Mouse (Mus musculus) WW6 (cell line): Measurements from ENCODE around the gene Pla2g2f.

Experiments
- DNase-seq: peaks from one replicate; pipeline ENCODE4 v3.0.0-alpha.2; 2013; ENCODE audit warnings: low read depth, low spot score

Gene Pla2g2f

GRCm38 (mm10) chr4:138718586-138719263, 38.7 kb downstream of the Pla2g2f start:
- DNase-seq, result no peak

GRCm38 (mm10) chr4:138716697-138717096, 40.7 kb downstream of the Pla2g2f start:
- DNase-seq, result no peak

DNA sequence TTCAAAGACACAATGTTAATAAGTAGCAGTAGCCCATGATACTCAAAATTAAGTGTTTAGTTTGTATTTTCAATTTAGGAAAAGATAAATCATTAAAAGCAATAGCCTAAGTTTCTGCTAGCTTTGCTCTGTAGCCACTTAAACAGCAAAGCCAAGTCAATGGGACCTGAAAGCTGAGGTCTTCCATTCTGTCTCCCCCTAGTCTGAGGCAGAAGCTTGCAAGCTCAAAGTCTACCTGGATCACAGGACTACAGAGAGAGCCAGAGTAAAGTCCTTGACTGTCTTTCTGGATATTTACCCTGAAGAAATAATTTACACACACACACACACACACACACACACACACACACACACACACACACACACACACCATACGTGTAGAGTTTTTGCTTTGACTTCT, 43.2 kb downstream of the Pla2g2f start:
- no peak for DNase-seq

GRCm38 (mm10) chr4:138712621-138713020, 44.8 kb downstream of the Pla2g2f start:
- no peak for DNase-seq

- no peak for DNase-seq
These were observed 45.3 kb downstream of the Pla2g2f start for GRCm38 (mm10) chr4:138712096-138712495.

DNA sequence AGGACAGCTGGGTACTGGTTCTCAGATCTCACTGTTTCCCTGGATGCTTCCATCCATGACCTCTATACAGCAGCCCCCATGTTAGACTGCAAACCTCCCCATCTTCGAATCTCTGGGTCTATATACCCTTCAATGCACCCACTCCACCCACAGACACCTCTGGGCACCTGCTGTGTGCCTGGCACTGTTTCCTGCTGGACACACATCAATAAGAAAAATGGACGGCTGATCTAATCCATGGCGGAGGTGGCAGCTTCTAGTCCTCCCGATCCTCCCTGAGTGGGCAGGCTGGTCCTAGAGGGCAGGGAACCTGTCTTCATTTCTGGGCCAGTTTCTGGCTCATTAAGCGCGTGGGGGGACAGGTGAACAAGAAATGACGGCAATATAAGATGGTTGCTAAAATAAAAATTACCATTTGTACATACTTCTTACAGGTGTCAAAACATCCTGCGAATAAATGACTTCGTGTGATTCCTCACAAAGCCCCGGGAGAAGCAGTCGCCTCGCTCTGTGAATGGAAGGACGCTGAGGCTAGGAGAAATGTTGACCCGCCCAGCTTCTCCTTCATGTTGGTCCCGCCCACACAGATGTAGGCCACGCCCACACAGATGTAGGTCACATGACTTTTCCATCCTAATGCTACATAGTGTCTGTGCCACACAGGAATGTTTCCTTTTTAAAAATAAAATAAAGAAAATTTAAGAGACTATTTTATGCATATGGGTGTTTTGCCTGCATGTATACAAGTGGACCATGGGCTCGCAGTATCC, 46.2 kb downstream of the Pla2g2f start:
- no peak for DNase-seq

- no peak for DNase-seq
These were observed 46.8 kb downstream of the Pla2g2f start for GRCm38 (mm10) chr4:138710633-138711032.

DNA sequence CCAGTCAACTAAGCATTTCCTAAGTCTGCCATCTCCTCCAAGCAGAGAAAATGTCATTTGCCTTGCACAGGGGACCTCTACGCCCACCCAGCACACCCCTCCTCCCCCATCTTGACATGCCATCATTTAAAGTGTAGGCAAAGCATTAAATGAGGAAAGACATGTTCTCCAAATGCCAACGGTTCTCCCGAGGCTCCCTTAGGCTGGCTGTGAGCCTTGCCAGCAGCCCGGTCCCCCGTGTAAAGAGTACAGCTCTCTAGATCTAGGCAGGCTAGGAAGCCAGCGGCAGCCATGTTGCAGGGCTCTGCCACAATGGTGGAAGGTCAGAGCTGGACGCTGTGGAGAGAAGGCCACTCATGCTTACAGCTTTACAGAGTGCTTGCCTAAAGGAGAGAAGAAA, 47.5 kb downstream of the Pla2g2f start:
- DNase-seq, result no peak

GRCm38 (mm10) chr4:138709246-138709645, 48.2 kb downstream of the Pla2g2f start:
- no peak for DNase-seq

DNA sequence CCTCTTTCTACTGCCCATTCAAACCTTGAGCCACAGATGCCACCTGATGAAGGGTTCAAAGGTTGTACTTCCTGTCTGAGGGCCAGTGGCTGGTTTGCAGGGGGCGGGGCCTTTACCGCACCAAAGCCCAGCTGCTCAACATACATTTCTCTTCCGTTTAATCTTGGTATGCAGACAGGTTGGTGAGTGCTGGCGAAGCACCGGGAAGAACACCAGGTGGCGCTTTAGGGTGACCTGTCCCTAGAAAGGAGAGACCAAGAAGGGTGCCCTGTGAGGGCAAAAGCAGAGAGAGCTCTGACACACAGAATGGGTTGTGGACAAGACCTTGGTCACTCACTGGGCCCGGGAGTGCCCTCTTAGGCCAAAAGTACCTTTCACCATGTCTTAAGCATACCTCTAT, 48.8 kb downstream of the Pla2g2f start:
- DNase-seq, result peak; percentile 48

GRCm38 (mm10) chr4:138706620-138707019, 50.8 kb downstream of the Pla2g2f start:
- DNase-seq, result peak; percentile 62

- no peak for DNase-seq
These were observed 53.3 kb downstream of the Pla2g2f start for GRCm38 (mm10) chr4:138704169-138704568.

DNA sequence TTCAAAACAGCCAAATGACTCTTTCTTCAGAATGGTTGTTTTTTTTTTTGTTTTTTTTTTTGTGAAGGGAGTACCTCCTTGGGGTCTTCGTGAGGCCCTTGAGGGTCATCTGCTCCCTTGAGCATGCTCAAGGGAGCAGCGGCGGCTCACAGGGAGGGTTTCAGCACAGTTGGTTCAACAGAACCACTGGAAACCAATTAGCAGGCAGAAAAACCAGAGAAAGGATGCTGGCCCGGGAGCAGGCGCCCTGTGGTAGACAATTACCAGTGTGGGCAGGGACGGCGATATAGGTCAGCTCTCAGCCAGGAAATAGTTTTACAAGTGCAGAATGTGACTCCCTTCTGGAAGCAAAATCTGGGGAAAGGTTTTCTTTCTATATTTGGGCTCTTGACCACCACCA, 53.8 kb downstream of the Pla2g2f start:
- DNase-seq, result no peak

GRCm38 (mm10) chr4:138702528-138702927, 54.9 kb downstream of the Pla2g2f start:
- DNase-seq, result no peak

DNA sequence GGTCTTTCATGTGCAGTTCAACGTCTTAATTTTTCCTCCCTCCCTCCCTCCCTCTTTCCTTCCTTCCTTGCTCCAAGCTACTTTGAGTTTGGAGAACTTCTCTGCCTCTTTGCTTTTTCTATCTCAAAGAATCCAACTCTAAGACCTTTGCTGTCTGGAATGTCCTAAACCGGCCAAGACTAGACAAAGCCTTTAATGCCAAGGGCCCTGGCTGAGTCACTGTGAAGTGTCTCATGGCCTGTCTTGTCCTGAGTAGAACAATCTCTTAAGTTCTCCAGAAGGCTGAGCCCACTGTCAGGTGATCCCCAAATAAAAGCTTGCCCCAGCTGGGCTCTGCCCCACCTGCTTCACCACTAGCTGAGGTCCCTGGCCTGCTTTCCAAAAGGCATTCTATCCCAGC, 55.4 kb downstream of the Pla2g2f start:
- DNase-seq, result no peak

- no peak for DNase-seq
These were observed 56.3 kb downstream of the Pla2g2f start for GRCm38 (mm10) chr4:138701111-138701510.
